Comparison of ENCODE assay signal across 21 mouse cellular contexts in the genomic region with DNA sequence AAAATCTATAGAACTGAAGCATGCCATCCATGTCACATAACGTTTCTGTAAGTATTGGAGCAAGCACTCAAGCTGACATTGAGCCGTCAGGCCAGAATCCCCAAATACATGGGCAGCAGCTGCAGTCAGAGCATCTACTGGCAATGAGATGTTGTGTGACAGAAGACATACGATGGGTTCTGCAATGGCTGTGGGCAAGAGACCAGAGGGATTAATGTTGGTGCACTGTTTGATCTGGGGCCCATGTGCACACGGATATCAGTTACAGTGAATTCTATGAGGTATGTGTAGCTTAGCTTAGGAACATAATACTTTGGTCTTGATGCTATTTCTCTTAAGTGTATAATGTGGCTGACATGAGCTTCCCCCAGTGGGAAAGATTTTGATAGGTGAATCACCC.
"Had no signal": no experiment of that assay in that cellular context is flagged by ENCODE, and none has a peak within 500 bp of the region (broad histone marks: within the 10 kb centered on the region; RNA-seq: fewer than 3 reads in every experiment).

No protein-coding gene starts in this region.

- H3K27ac ChIP-seq: liver, embryonic 12.5 days; liver, embryonic 15.5 days; lung, embryonic 15.5 days; midbrain, embryonic 13.5 days; neural tube, embryonic 12.5 days; neural tube, embryonic 15.5 days; stomach, embryonic 15.5 days had no signal

- H3K4me2 ChIP-seq: liver, embryonic 12.5 days; liver, embryonic 15.5 days; lung, embryonic 15.5 days; midbrain, embryonic 13.5 days; neural tube, embryonic 12.5 days; neural tube, embryonic 15.5 days; stomach, embryonic 15.5 days had no signal

- ATAC-seq: inflammation-experienced regulatory T-cells, adult 6 months; intestine, embryonic 16.5 days; liver, embryonic 12.5 days; midbrain, embryonic 13.5 days; midbrain, embryonic 16.5 days had no signal

- H3K9ac ChIP-seq: liver, embryonic 12.5 days; liver, embryonic 15.5 days; lung, embryonic 15.5 days; midbrain, embryonic 13.5 days; neural tube, embryonic 12.5 days; neural tube, embryonic 15.5 days; stomach, embryonic 15.5 days had no signal

- H3K27me3 ChIP-seq: liver, embryonic 12.5 days; liver, embryonic 15.5 days; lung, embryonic 15.5 days; megakaryocyte, embryonic 14.5 days; midbrain, embryonic 13.5 days; neural tube, embryonic 12.5 days; neural tube, embryonic 15.5 days; stomach, embryonic 15.5 days had no signal

- H3K36me3 ChIP-seq: liver, embryonic 12.5 days; liver, embryonic 15.5 days; lung, embryonic 15.5 days; midbrain, embryonic 13.5 days; neural tube, embryonic 12.5 days; neural tube, embryonic 15.5 days; stomach, embryonic 15.5 days had no signal

- H3K4me3 ChIP-seq: liver, embryonic 12.5 days; liver, embryonic 15.5 days; lung, embryonic 15.5 days; megakaryocyte, embryonic 14.5 days; midbrain, embryonic 13.5 days; neural tube, embryonic 12.5 days; neural tube, embryonic 15.5 days; stomach, embryonic 15.5 days had no signal

- DNase-seq: kidney, adult 18-20 months; kidney, adult 9 months; kidney, postnatal 14 days; kidney, postnatal 4 days; left cerebral cortex, postnatal 4 days; liver; lung, adult 18-20 months; lung, postnatal 10 days; lung, postnatal 36 days; thymus, postnatal 36 days had no signal

- H3K9me3 ChIP-seq: liver, embryonic 12.5 days; liver, embryonic 15.5 days; lung, embryonic 15.5 days; midbrain, embryonic 13.5 days; neural tube, embryonic 12.5 days; neural tube, embryonic 15.5 days; stomach, embryonic 15.5 days had no signal

- H3K4me1 ChIP-seq: liver, embryonic 12.5 days; liver, embryonic 15.5 days; lung, embryonic 15.5 days; megakaryocyte, embryonic 14.5 days; neural tube, embryonic 12.5 days; neural tube, embryonic 15.5 days; stomach, embryonic 15.5 days had no signal
